Mouse (Mus musculus) left cerebral cortex, postnatal 4 days (tissue): ENCODE results near the gene 2410131K14Rik. TPM values are rescaled to one million over a fixed set of nuclear protein-coding genes. Genes with fewer than 3 reads are reported as not detected.

ENCODE experiments used
- DNase-seq: peaks from one replicate; pipeline ENCODE4 v3.0.0-alpha.2; 2022
- intact Hi-C: fragments of 180-260 bp; cut with DNase I; formaldehyde crosslinking; loops from one replicate; pipeline ENCODE4 v1.15.1; 2025
- total RNA-seq, 2 experiments: library from RNA; stranded (reverse); gene quantifications; 2 replicates each; pipeline ENCODE4 v1.2.3; 2021

2410131K14Rik gene
- 10 to 100 TPM; 22.8 to 23.8 TPM for total RNA-seq

DNA sequence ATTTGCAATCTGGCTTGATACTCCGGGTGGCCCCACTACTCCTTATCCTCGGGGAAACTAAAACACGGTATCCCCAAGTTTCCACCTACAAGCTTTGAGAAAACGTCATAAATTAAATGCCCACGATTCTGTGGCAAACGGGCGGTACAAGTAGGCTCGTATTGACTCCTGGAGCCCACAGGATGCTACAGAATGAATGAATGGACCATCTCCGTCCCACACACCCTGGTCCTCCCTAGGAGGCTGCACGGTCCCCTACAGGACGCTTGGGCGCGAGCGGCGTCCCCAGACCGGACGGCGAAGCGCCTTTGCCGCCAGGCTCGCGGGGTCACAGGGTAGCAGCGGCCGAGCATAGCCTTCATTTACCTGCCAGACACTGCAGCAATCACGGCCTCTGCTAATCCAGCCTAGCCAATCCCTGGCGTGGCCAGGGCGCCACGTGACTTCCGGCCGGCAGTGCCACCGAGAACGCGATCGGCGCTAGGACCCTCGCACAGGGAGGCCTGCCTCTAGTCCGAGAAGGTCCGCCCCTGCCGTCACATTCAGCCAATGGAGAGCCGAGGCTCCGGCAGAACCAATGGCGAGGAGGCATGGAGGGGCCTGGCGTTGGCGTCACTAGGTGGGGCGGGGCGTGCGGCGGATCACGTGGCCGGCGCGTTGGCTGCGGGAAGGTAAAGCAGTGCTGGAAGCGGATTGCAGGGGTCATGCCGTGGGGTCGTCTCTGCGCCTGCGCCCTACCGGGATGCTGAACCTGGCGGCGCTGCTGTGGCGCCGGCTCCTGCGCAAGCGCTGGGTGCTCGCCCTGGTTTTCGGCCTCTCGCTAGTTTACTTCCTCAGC, at the start of gene 2410131K14Rik, which contains the start of gene Rnft2:
2410131K14Rik (plus strand) TSS at position 622 of the 838 bp plus-strand sequence.
Rnft2 (minus strand) TSS at position 511 of the 838 bp plus-strand sequence.
- DNase-seq: peak; percentile 100
- intact Hi-C loops: no loop called here

- intact Hi-C loops: no loop called here
- DNase-seq: peak; percentile 21
Observed at GRCm38 (mm10) chr5:118197421-118197820, 47.6 kb upstream of the 2410131K14Rik start.

DNA sequence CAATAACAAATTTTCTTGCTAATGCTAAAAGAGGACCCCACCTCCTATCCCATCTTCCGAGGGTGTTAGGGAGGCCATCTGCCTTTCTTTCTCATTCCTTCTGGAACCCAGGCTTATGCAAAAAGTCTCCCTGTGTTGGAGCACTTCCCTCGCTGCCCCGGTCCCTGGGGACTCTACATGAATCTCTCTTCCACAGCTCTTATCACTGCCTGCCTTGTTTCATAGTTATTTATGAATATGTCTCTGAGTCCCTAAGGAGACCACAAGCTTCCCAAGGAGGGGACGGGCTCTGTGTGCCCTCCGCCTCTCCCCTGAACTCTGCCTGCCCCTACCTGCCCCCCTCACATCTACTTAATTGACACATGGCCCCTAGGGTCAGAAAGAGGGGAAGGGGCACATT, 45.4 kb upstream of the 2410131K14Rik start:
- intact Hi-C loops: no loop called here
- no peak for DNase-seq

GRCm38 (mm10) chr5:118204675-118205440, 40.2 kb upstream of the 2410131K14Rik start:
- intact Hi-C loops: no loop called here
- no peak for DNase-seq

DNA sequence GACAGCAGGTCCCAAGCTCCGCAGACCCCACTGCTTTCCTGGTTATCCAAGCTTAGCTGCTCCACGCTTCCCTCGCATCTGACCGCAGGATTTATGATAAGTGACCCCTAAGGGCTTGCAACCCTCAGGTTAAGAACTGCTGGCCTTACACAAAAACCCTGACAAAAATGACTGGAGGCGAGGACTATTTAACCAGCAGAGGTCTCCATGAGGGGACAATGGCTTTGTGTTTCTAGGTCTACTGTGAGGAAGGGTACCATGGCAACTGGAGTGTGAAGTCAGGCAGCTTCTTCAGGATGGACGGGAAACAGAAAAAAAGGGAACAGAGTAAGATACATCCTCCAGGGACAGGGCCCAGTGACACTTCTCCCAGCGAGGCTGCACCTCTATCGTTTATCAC, 39.2 kb upstream of the 2410131K14Rik start:
- intact Hi-C loops: no loop called here
- no peak for DNase-seq

DNA sequence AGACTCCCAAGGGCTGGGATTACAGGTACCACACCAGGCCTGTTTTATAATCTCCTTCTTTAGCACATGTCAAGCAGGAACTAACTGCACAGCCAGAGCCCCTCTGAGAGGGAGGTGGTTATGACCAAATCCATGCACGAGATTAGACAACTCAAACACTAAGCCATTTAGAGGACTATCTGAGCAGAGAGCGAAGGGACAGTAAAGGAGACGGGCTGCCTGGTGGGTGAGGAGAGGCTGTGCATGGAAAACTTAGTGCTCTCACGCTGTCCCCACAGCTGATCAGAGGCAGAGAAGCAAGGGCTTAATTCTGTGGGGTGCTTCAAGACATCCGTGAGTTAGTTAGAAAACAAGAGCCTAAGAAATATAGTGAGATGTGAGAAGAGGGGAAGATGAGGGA, 31.0 kb upstream of the 2410131K14Rik start:
- intact Hi-C loops: no loop called here

DNA sequence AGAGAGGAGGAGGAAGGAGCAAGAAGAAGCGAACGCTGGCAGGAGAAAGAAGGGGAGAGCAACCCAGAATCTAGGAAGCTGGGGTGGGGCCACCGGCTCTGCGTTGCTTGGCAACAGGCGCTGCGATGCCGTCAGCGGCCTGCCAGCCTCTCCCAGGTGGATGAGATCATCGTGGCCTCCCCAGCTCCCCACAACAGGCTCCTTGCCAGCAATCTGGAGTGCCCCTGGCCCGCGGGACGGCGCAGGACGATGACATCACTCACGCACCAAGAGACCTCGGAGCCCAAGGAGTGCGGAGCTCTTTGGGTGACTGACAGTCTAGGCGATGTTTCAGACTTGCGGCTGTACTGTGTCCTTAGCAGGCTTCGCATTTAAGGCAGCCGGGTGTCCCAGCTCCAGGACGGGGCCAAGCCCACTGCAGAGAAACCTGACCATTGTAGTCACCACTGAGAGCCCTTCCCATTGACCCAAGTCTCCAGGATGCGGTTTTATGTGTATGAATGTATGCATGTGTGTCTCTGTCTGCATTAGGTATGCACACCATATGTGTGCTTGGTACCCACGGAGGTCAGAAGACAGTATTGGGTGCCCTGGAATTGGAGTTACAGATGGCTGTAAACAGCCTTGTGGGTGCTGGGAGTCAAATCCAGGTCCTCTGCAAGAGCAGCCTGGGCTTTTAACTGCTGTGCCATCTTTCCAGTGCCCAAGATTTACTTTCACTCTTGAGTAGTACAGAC, 30.4 kb upstream of the 2410131K14Rik start:
- intact Hi-C loops: no loop called here
- DNase-seq: peak; percentile 88

More for the DNA sequence above, 31.0 kb upstream of the 2410131K14Rik start:
- DNase-seq: no peak

DNA sequence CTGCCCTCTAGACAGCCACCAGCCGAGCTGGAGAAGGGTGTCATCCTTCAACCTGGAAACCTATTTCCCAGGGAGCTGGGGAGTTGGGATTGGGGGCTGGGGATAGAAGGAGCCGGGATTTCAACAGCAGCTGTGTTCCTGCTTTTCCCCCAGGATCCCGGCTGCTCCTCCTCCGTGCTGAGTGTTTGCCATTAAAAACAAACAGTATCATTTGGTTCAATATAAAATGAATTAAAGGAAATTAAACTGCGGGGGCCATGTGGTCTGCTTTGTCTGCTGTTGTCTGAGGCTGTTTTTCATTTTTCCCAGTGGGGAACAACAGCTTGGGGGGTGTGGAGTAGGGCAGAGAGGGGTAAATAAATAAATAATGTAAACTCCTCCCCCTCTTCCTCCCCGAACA, 27.6 kb upstream of the 2410131K14Rik start:
- DNase-seq: no peak
- intact Hi-C loops: no loop called here

- DNase-seq: no peak
- intact Hi-C loops: no loop called here
Observed at GRCm38 (mm10) chr5:118223142-118223757, 21.8 kb upstream of the 2410131K14Rik start.

DNA sequence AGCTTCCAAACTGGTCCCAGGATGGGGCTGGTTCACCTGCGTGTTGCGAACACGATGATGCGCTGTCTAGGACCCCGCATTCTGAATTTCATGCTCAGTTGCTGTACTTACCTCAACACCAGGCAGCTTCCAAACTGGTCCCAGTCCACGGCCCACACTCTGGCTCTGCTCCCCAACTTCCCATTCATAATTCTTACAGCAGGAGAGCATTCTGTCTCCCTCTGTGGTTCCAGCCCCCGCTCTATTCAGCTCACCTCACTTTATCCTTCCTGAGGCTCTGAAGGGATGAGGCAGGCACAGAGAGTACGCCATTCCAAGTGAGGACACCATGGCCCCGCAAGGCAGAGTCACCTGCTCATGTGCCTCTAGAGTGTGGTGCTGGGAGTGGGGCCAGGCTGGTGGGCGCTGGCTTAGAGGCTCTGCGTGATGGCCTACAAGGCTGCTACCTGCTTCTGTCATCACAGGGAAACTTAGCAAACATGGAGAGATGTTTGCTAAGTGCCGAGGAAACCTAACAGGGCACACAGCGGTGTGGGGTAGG, 14.9 kb upstream of the 2410131K14Rik start:
- DNase-seq: no peak
- intact Hi-C loops: no loop called here

GRCm38 (mm10) chr5:118236891-118237290, 8.1 kb upstream of the 2410131K14Rik start:
- no peak for DNase-seq
- intact Hi-C loops: no loop called here

- intact Hi-C loops: no loop called here
- DNase-seq: no peak
Observed at GRCm38 (mm10) chr5:118239671-118240070, 5.4 kb upstream of the 2410131K14Rik start.

- intact Hi-C loops: no loop called here
- no peak for DNase-seq
Observed at GRCm38 (mm10) chr5:118245606-118246308, 730 bp downstream of the 2410131K14Rik start.

- DNase-seq: no peak
- intact Hi-C loops: no loop called here
Observed at GRCm38 (mm10) chr5:118247378-118247777, 2.4 kb downstream of the 2410131K14Rik start.

- intact Hi-C loops: no loop called here
- DNase-seq: no peak
Observed at GRCm38 (mm10) chr5:118250987-118251386, 6.0 kb downstream of the 2410131K14Rik start.

DNA sequence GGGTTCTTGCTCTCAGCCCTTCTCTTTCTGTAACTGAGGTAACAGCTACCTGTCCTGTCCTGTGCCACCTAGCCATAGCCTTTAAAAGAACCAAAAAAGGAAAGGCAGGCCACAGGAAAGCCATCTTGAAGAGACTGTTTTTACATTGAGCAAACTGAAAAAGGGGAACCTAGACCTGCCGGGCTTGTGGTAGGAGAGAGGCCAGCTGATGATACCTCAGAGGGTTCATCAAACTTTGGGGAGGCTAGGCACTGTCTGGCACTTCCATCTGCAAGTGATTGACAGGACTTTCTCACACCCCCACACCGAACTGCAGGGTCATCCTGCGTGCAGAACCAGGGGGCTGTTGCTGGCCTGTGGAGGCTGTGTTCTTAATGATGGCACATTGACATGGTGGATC, 8.5 kb downstream of the 2410131K14Rik start:
- intact Hi-C loops: no loop called here
- DNase-seq: no peak

DNA sequence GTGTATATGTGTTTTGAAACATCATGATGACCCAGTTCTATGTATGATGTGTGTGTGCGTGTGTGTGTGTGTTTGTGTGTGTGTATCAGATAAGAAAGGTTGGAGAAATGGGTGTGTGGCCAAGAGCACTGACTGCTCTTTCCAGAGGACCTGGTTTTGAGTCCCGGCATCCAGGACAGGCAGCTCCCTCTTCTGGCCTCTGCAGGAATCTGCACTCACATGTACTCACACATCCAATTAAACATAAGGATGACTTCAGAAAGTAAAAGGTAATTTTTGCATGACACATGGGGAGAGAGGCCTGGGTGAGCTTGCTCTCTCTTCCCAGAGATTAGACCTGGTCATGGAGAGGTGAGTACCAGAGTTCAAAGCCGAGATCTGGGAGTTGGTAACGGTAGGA, 12.0 kb downstream of the 2410131K14Rik start:
- intact Hi-C loops: no loop called here

DNA sequence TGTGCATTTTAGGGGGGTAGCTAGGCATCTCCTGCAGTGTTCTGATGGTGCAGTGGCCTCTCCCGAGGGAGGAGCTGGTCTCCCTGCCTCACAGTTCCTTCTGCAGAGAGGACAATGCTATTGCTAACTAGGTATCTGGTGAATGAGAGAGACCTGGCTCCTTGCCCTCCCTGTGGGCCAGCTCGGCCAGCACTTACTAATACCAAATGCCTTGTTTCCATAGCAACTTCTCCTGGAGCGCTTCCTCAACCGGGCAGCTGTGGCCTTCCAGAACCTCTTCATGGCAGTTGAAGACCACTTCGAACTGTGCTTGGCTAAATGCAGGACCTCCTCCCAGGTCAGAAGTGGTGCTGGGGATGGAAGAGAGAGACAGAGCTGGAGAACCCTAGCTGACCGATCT, 14.1 kb downstream of the 2410131K14Rik start:
- intact Hi-C loops: no loop called here
- peak; percentile 72 for DNase-seq

More for the DNA sequence above, 12.0 kb downstream of the 2410131K14Rik start:
- DNase-seq: no peak

- intact Hi-C loops: no loop called here
- DNase-seq: no peak
Observed at GRCm38 (mm10) chr5:118259636-118260035, 14.6 kb downstream of the 2410131K14Rik start.

- DNase-seq: no peak
- intact Hi-C loops: no loop called here
Observed at GRCm38 (mm10) chr5:118260055-118260454, 15.0 kb downstream of the 2410131K14Rik start.
